Mouse (Mus musculus) C2C12 (cell line): ENCODE measurements around the gene Pgap2.

Experiments used
- CEBPB ChIP-seq: IDR thresholded peaks from one replicate; pipeline ENCODE4 v1.6.1; 2011; ENCODE audit warnings: low read depth, mild to moderate bottlenecking, control low read depth, moderate library complexity
- CTCF ChIP-seq: IDR thresholded peaks from one replicate; pipeline ENCODE4 v1.5.1; 2011; ENCODE audit not compliant: control insufficient read depth, insufficient read depth, insufficient read length
- MAX ChIP-seq: IDR thresholded peaks from one replicate; pipeline ENCODE4 v1.6.1; 2011; ENCODE audit warnings: mild to moderate bottlenecking, control low read depth
- MYOG ChIP-seq: IDR thresholded peaks from one replicate; pipeline ENCODE4 v1.6.1; 2011; ENCODE audit not compliant: control insufficient read depth, insufficient read length; ENCODE audit errors: extremely low read depth
- USF1 ChIP-seq: IDR thresholded peaks from one replicate; pipeline ENCODE4 v1.6.1; 2011; ENCODE audit warnings: low read depth, mild to moderate bottlenecking, control low read depth, moderate library complexity

GRCm38 (mm10) chr7:102221899-102222298, 11.9 kb downstream of the Pgap2 start:
- TF ChIP-seq CTCF (no peak), USF1 (no peak), MAX (no peak), CEBPB (no peak), MYOG (no peak)
